Mouse (Mus musculus) frontal cortex, adult 2 months (tissue): ENCODE data around the gene Hmgb1. TPM values are rescaled to one million over a fixed set of nuclear protein-coding genes. Genes with fewer than 3 reads are reported as not detected.
"Not testable (repeated sequence)": the region's sequence is repeated elsewhere in the genome, so short reads cannot be mapped to it uniquely, and the experiment has no call there.

Experiments
- DNase-seq, 2 experiments: peaks; one replicate each; pipeline ENCODE4 v3.0.0; 2022; ENCODE audit warnings: low spot score in 1 of 2; ENCODE audit errors: extremely low spot score in 1 of 2
- polyA plus RNA-seq: library from polyadenylated mRNA; depleted of rRNA; stranded (reverse); fragments of >200 nt; gene quantifications from 2 replicates; pipeline ENCODE4 v1.2.3, GENCODE M21; 2012

Hmgb1 gene
- polyA plus RNA-seq, 1 experiment, result 214 TPM

DNA sequence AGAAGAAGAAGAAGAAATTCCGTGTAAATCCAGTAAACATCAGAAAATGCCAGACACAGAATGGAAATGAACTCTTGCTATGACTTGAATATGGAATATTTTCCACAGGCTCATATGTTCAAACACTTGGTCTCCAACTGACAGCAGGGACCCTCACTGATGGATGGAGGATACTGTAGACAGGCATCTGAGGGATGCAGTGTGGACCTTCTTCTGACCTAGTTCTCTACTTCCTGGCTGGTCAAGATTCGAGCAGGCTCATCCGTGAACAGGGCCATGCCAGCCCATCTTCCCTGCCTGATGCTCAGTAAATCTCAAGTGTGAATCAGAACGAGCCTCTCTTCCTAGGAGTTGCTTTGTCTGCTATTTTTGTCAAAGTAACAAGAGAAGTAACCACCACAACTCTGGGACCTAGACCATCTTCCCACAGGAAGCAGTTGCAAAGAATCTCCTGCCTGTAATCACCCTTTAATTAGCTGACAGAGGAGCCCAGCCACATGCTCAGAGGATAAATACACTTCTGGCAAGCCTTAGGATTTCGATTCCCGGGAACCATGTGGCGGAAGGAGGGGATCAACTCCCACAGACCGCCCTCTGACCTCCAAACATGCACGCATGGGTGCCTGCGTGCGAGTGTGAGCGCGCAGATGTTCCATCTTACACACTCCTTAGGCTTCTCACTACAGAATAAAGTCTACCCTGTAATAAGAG lies 32.1 kb downstream of the Hmgb1 start:
- DNase-seq, result no peak

DNA sequence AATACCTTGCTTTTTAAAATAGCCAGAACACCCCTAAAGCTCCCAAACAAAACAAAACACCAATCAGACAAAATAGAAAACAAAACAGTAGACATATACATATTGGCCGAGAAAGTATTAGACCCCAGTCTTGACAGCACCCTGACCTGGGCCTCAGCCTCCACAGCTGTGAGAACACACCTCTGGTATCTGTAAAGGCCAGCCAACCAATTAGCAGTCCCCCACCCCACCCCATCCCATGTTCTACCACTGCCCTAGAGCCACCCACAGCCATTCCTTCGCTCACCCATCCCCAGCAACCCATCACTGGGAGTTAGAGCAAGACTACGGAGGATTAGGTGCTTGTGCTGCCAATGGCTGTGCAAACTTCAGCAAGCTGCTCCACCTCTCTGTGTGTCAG lies 33.4 kb downstream of the Hmgb1 start:
- DNase-seq, result no peak

DNA sequence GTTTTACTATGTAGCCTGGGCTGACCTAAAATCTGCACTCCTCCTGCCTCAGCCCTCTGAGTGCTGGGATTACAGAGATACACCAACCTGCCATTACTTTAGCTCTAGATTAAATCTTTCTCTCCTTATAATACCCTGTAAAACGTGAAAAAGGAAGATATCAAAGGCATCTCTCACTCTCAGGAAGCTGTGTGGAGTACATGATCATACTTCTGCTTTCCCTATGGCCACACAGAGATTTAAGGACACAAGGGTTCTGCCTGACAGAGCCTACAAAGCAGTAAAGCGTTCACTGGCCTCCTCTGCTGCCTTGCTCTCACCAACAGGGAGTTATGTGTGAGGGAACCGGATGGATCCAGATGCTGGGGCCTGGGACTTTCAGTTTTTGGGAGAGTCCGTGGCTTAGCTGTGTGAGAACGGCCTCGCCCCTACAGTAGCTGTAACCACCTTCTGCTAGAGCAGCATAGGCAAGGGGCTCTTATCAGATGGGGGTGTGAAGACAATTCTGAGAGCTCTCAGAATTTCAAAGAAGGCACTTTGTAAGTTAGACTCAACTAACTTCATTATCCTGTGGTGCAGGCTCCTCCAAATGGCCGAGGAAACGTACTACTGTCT lies 36.8 kb downstream of the Hmgb1 start:
- DNase-seq, result no peak

DNA sequence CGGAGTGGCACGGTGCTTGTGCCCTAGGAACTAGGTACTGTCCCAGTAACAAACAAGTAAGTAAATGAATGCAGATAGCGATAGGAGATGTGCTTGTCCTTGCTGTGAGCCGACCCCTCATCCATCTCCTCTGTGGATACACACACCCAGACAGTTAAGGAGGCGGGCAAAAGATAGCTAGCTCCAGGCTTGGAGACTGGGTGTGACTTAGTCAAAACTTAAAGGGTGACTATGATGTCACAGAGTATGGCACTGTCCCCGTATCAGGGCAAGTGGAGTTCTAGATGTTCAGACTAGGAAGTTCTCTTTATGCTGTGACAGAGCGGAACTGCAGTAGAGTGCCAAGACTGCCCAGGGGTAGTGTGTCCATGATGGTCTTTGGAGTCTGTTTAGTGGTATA lies 37.6 kb downstream of the Hmgb1 start:
- no peak for DNase-seq

DNA sequence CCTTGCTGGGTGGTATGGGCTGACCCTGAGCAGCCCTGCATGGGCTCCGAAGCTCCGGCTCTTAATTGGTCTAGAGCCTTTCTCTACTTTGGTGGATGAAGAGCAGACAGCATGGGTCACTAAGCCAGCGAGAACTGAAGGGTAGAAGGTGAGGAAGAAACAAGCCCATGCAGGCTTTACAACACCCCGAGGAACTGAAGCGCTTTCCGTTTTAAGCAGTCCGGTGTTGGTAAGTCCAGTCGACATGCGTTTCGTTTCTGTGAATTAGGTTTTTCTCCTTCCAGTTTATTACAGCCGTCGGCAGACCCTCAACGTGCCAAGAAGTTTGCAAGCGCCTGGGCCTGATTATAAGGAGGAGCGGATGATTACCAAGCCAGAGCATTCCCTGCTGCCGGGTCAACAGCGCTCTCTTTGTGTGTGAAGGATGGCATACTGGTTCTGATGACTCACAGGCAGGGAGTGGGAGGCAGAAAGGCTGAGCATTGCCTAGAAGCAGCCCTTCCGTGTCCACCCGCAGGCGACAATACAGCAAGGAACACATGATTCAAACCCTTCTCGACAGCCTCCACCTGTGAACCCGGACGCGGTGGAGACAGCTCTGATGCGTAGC lies 40.4 kb downstream of the Hmgb1 start:
- peak; percentile 61 to 83 for DNase-seq

DNA sequence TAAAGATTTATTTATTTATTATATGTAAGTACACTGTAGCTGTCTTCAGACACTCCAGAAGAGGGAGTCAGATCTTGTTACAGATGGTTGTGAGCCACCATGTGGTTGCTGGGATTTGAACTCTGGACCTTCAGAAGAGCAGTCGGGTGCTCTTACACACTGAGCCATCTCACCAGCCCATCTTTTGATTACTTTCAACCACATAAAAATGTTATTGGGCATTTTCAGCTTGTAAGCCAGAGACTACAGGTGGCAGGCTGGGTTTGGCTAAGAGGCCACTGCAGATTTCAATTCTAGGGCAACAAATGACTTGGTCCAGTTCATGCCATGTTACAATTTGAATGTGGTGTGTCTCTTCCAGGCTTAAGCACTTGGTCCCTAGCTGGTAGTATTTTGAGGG lies 43.1 kb downstream of the Hmgb1 start:
- DNase-seq, result not testable (repeated sequence)

DNA sequence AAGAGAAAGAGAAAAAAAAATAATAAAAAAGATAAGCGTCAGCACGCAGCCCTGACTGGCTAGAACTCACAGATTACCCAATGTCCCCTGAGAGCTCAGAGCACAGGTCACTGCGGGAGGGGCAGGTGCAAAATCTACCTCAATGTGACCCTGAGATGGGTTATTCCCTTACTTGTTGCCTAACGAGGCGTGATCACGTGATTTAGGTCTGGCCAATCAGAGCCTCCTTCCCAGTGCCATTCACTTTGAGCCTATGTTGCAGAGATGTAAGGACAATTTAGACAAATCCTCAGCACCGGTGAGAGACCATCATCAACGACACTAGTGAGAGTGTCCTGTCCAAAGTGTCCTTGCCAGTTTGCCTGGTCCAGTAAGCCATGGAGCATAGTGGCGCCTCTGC lies 44.0 kb downstream of the Hmgb1 start:
- no peak for DNase-seq

DNA sequence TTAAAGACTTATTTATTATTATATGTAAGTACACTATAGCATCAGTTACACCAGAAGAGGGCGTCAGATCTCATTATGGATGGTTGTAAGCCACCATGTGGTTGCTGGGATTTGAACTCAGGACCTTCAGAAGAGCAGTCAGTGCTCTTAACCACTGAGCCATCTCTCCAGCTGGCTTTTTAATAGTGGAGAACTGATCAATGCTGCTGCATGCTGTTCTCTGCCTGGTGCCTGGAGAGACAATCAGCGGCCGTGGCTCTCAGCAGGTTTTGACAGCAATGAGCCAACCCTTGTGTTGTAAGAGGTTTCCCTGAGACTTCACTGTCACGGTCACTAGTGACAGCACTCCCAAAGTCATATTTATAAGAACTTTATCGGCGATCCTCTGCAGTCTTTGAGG lies 46.2 kb downstream of the Hmgb1 start:
- not testable (repeated sequence) for DNase-seq

DNA sequence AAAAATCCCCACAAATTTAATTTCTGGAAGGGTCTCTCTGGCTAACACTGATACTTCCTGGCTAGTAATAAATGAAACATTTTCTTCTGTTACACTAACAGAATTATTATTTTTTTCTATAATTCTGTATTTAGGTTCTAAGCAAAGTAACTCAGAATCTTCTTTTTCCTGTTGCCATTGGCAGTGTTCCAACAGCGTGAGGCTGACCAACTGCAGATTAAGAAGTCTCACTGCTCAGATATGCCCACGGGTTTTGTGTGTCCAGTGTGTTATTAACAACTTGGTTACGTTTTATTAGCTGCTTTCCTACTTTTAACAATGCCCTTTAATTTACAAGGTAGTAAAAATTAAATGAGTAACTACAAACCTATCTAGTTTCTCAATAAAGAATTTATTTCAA lies 46.8 kb downstream of the Hmgb1 start:
- no peak for DNase-seq

DNA sequence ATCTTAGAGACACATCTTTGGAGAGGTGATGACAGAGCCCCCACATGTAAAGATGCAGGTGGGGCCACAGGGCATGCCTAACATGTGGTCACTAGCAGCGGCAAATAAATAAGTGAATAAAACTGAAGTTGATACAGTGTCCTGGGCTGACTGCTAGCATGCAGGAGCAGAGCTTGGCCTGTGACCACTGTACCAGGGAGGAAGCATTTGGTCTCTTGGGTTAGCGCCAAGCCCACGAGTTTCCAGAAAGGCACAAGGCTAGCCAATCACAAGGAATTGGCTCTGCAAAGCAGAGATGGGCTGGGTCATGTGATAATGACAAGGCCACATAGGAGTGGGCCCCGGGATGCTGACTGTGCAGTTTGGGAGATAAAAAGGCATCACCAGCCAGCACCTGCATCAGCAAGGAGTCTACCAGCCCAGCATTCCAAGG lies 47.3 kb downstream of the Hmgb1 start:
- no peak for DNase-seq

DNA sequence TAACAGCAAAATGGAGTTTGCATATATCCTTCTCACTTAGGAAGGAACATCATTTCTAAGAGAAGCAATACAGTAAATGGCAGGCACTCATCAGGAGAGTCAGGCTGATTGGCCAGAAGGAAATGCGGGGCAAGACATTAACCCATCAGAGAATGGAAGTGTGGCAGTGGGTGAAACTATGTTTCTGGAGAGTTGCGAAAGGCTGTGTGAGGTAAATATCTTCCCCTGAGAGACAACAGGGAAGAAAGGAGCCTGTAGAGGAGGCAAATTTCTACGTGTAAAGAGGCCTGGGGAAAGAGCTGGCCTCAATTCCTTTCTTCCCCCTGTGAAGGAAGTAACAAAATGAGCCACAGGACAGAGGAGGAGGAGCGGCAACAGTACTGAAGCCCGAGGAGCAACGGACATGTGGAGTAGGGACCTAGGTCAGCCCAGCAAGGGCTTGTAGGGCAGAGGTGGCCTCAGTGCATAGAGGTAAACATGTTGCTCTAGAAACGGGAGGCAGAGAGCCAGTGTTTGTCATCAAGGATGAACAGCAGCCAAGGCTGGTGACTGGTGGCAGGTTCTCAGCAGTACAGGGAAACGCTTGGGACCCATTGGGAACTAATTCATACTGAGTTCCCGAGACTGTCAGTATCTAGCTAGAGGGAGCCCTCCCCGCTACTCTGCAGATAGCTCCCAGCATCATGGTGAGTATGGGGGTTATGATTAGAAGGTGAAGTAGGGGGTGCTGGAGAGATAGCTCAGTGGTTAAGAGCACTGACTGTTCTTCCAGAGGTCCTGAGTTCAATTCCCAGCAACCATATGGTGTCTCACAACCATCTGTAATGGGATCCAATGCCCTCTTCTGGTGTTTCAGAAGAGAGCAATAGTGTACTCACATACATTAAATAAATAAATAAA lies 48.6 kb downstream of the Hmgb1 start:
- no peak for DNase-seq

DNA sequence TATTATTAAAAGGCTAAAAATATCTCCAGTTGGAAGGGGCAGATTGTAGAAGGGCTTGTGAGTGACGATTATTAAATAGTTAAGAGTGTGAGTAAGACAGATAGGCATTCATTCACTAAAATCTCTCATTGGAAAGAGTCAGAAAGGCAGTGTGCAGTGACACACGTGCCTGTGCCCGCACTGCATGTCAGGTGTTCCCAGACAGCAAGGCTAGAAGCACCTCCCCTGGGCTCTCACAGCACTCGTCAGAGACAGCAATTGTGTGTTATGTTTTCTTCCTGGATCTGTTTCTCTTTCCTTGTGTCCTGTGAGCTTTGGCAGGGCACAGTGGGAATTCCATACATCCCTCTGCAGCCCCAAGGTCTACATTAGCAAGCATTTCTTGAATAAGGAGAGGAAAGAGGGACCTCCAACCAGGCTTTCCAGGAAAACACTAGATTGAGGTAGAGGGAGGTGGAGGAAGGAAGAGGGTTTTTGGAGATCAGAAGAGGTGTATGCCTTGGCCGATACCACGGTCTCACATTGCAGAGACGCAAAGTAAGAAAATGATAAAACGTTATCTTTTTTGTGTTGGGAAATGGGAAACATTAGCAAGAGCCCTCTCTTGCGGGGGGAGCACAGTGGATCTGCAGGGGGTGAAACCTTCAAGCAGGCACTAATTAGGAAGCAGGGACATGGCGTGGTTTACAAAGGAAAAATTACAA lies 49.4 kb downstream of the Hmgb1 start:
- DNase-seq, result no peak

DNA sequence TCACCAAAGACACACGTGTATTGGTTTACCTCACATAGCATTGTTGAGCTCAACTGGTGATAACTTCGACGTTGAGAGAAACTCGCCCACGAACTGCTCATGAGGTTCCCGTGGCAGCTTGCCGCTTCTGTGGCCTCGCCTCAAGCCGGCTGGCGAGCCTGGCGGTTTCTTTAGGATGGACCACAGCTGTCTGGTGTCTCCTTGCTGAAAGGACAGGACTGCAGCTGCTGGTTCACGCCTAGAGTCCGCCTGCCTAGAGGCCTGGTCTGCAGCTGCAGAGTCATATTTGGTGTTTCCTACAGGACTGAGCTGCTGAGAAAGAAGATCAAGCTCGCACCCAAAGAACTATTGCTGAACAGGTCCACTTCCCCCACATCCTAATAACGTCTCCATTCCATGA lies 55.8 kb downstream of the Hmgb1 start:
- no peak for DNase-seq

DNA sequence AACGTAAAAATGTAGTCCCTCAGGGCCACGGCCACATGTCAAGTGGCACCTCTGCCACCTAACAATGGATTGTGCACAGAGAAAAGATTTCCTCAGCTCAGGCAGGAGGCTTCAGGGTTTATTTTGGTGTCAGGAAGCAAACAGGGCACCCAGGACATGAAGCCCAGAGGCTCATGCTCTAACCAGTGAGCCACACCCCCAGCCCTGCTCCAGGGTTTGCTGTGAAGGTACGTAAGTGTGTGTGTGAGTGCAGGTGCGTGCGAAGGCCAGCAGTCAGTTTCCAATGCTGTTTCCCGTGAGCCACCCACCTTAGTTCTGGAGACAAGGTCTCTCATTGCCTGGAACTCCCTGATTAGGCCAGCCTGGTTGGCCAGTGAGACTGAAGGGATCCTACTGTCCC lies 60.5 kb downstream of the Hmgb1 start:
- no peak for DNase-seq

DNA sequence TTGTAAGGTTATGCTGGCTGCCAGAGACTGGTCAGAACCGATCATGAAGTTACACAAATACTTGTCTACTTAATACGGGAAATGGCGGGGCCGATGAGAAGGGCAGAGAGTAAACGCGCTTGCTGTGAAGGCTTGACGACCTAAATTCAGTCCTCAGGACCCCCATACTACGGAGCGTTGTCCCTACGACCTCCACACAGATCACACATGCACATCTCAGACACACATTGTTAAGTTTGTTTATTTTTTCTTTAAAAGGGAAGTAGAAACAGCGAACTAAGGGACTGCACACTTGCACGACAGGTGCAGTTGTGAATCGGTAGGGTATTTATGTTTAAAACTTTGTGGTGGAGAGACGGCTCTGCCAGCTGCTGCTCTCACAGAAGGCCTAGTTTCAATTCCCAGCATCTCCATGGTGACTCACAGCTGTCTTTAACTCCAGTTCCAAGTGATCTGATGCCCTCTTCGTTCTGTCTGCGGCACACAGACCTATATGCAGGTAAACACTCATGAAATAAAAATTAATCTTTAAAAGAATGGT lies 64.9 kb downstream of the Hmgb1 start:
- DNase-seq, result no peak

DNA sequence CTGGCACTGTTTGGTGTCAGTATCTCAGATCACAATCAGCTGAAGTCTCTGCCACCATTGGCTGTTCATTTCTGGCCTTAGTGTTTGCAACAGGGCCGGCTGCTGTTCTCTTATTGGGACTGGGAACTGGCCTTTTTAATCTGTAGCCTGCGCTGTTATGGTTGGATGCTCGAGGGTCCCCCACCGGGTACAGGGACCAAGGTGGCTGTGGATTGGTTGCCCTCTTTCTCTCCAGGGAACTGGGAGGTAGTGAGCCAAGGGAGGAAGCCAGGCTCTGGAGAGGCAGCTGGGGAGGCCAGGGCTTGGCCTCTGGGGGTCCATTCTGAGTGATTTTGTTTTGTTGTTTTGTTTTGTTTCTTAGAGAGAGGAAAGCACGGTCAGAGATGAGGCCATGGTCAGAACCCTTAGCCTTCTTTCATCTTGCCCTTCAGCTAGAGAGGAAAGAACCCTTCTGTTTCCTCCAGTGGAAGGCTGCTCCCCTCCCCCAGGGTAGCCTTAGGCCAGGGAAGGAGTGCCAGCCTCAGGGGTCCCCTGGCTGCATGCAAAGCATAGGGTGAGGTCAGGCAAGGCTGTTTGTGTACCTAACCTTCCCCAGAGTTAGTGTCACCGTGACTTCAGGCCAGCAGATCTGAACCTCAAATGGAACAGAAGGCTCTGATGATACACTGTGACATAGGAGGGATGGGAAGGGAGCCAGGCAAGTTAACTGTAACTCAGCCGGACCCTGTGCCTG lies 66.3 kb downstream of the Hmgb1 start:
- no peak for DNase-seq

DNA sequence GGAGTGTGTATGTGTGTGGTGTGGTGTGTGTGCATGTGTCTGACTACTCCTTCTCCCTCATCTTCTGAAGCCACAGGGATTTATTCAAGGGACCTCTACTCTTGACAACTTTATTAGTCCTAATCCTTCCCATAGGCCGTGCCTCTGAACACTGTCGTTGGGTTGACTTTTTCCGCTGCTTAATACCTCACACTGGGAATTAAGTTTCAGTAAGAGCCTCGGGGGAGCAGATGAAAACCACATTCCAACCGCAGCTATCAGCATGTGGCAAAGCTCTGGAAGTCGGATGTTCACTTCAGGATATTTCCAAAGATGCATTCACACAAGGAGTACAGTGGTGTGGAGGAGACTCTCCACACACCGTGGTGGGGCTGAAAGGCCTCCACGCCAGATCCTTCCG lies 69.7 kb downstream of the Hmgb1 start:
- DNase-seq, result no peak

DNA sequence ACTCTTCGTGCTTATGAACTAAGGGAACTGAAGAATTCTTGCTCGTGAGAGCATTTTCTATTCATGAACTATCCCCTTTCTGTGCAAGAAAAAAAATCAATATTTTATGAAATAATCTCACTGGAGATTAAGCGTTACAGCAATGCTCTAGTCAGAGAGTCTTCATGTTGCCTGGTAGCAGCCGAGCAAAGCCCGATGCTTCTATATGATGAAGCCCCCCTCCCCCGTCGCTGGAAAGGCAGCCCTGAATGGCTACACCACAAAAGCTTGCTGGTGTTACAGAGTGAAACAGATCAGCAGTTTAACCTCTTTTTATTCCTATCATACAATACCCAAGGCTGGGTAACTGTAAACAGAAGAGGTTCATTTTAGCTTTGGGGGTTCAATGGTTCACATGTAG lies 70.3 kb downstream of the Hmgb1 start:
- no peak for DNase-seq

DNA sequence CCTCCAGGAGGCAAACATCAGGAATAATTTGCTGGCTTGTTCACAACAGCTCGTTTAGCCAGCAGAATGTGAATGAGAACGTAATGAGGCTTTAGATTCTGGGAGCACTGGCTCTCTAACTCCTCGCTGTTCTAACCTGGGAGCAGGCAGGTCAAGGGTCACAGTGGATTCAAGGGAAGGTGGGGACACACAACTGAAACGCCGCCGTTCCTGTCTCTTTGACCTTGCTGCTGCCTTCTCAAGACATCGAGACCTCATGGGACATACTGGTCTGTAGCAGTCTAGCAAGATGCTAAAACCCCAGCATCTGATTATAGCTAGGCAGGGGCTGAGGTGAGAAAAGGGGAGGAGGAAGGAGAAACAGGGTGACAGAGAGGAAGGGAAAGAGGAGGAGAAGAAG lies 70.8 kb downstream of the Hmgb1 start:
- no peak for DNase-seq

DNA sequence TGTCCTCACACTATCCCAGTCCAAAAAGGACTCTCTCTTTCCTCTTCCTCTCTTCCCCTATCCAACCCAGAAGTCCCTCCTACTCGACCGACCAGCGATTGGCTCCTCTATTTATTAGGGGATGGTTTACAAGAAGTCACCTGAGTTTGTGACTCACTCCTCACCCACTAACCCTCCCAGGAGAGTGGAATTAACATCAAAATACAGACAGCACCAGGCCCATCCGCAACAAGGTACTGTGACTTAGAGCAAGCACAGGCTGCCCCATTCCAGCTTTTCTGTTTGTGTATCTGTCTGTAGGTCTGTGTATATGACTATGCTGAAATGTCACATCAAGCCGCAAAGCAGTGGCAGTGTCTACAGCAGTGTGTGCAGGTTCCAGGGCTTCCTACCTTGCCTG lies 71.7 kb downstream of the Hmgb1 start:
- no peak for DNase-seq
